Mouse (Mus musculus) gastrocnemius, adult 18-20 months (tissue): ENCODE data around the gene Thap4. TPM values are rescaled to one million over a fixed set of nuclear protein-coding genes. Genes with fewer than 3 reads are reported as not detected.

ENCODE experiments used
- total RNA-seq, 2 experiments: library from RNA; stranded (reverse); gene quantifications; 2 replicates each; pipeline ENCODE4 v1.2.3; 2021

Thap4 gene
- total RNA-seq, 2 experiments from 2014 or later: 77.0 to 87.1 TPM

Other genes starting within 250 kb of the Thap4 start
- 10 to 100 TPM; 13.1 to 13.7 TPM for gene Farp2, start 242.8 kb downstream of the Thap4 start, total RNA-seq
- gene Stk25, start 96.2 kb downstream of the Thap4 start, total RNA-seq: 10 to 100 TPM; 80.8 to 91.4 TPM
- gene Bok, start 69.2 kb downstream of the Thap4 start, total RNA-seq: 1 to 10 TPM in 1 of 2 experiments, under 1 TPM in 1; 0.95 to 1.2 TPM
- 10 to 100 TPM; 26.4 to 26.5 TPM for gene Atg4b, start 3.4 kb downstream of the Thap4 start, total RNA-seq
- 10 to 100 TPM; 15.1 to 16.1 TPM for gene Dtymk, start 47.1 kb upstream of the Thap4 start, total RNA-seq
- 1 to 10 TPM; 4.5 to 5.1 TPM for gene Ing5, start 49.1 kb upstream of the Thap4 start, total RNA-seq
- 10 to 100 TPM; 19.4 to 23.4 TPM for gene D2hgdh, start 70.0 kb upstream of the Thap4 start, total RNA-seq
- not detected for gene Gal3st2, start 106.4 kb upstream of the Thap4 start, total RNA-seq
- not detected for gene Gal3st2b, start 163.4 kb upstream of the Thap4 start, total RNA-seq
- under 1 TPM in 1 of 2 experiments, not detected in 1; 0.02 TPM for gene Gal3st2c, start 235.6 kb upstream of the Thap4 start, total RNA-seq